Mouse (Mus musculus): ENCODE measurements at regions not wholly inside any gene's neighbourhood (a gene's known extent, or its start where the extent isn't known, plus 50 kb on each side); places are given as distances from the start of the nearest gene placed in this dataset.
A peak's percentile ranks its signal among the peaks of the same experiment; 100 is the strongest.

GRCm38 (mm10) chr4:47870010-47870637, 174.8 kb upstream of the Nr4a3 start:
- no peak for DNase-seq (ENCODE audit: low read depth, low spot score)

- no peak for DNase-seq (ENCODE audit: low read depth, low spot score)
Measured at GRCm38 (mm10) chr4:47870638-47871019, 174.3 kb upstream of the Nr4a3 start.

- peak; percentile 68 for DNase-seq (ENCODE audit: low read depth, low spot score)
Measured at GRCm38 (mm10) chr4:47881560-47881959, 163.4 kb upstream of the Nr4a3 start.

DNA sequence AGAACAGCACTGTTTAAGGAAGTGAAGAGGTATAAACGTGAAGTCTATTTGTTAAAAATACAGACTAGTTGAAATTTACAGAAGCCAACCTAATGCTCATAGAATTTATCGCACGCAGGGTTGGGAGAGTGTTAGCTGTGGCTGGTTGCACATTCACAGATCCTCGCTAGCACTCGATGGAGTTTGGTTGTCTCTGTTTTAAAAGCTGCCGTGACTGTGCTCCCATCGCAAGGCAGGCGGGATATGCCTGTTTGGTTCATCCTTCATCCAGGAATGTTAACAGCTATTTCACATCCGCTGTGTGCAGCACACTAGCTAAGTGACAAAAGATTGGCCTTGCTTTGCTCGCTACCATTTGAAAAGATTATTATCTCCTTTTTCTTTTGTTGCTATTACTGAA, 162.9 kb upstream of the Nr4a3 start:
- no peak for DNase-seq (ENCODE audit: low read depth, low spot score)

- no peak for DNase-seq (ENCODE audit: low read depth, low spot score)
Measured at GRCm38 (mm10) chr4:47899579-47899978, 145.4 kb upstream of the Nr4a3 start.

- DNase-seq (ENCODE audit: low read depth, low spot score), result no peak
Measured at GRCm38 (mm10) chr4:47902749-47903148, 142.2 kb upstream of the Nr4a3 start.

DNA sequence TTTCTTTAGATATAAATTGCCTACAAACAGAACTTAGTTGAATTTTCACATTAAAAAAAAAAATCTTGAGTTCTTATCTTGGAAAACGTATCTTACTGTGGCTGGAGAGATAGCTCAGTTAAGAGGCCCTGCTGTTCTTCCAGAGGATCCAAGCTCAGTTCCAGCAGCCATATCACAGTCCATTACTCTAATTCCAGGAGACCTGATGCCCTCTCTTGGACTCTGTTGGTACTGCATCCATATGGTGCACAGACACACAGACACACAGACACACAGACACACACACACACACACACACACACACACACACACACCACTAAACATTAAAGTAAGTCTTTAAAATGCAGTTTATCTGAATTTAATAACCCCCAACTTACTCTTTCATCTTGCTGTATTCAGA, 132.7 kb upstream of the Nr4a3 start:
- DNase-seq (ENCODE audit: low read depth, low spot score), result no peak

DNA sequence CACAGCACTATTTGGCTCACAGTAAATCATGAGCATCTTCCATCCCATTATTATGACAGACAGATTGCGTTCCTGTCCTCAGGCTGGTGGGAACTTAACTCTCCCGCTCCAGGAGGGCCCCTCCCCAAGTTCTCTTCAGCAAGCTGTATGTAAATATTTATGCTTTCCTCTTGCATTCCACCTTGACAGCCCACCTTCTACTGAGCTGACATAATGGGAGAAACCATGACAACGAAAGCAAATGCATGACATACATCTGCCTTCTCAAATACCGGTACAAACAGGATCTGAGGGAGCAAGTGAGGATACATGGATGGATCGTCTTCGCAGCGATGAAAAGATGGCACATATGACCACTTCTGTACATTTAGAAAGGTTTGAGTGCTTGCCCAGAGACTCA, 125.4 kb upstream of the Nr4a3 start:
- no peak for DNase-seq (ENCODE audit: low read depth, low spot score)

DNA sequence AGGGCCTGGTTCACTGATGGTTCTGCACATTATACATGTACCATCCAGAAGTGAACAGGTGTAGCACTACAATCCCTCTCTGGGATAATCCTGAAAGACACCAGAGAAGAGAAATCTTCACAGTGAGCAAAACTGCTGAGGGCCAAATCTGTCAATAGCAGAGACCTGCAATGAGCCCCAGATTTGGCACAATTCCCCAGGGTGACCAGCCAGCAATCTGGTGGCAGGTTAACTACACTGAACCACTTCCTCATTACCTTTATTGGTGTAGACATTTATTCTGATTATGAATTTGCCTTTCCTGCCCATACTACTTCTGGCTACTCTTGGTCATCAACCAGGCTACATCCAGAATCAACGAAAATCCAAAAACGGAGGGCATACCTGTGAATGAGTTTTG, 113.5 kb upstream of the Nr4a3 start:
- DNase-seq (ENCODE audit: low read depth, low spot score), result no peak

DNA sequence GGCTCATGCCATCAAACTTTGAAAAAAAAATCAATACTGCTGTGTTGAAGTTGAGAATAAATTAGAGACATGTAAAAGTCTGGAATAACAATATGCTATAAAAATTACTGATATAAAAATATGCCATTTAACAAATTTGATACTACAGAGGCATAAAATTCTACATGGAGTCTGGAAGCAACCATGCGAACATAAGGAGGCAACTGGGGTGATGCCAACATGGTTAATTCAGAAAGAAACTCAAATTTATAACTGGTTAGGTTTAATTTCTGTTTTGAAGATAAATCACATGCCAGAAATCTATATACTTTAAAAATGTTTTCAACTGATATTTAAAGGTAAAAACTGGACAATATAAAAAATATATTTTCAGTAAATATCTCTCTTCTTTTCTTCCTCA, 111.4 kb upstream of the Nr4a3 start:
- DNase-seq (ENCODE audit: low read depth, low spot score), result no peak

DNA sequence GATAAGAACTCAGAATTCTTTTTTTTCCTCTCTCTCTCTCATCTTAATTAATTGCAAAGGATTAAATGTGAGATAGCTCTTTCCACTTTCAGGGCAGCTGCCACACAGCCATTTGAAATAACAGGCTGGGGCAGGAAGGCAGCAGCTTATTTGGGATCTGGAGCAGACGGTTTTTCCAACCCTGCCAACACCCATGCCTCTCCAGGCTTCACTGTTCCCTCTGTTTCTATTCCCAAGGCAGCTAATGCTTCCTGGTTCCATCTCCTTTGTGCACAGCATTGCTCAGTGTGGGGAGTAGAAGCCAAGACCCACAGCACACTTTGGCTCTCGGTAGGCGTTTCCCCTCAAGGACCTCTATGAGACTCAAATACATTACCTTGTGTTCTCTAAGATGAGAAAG, 109.4 kb upstream of the Nr4a3 start:
- DNase-seq (ENCODE audit: low read depth, low spot score), result no peak

- no peak for DNase-seq (ENCODE audit: low read depth, low spot score)
Measured at GRCm38 (mm10) chr4:47936470-47937125, 108.4 kb upstream of the Nr4a3 start.

DNA sequence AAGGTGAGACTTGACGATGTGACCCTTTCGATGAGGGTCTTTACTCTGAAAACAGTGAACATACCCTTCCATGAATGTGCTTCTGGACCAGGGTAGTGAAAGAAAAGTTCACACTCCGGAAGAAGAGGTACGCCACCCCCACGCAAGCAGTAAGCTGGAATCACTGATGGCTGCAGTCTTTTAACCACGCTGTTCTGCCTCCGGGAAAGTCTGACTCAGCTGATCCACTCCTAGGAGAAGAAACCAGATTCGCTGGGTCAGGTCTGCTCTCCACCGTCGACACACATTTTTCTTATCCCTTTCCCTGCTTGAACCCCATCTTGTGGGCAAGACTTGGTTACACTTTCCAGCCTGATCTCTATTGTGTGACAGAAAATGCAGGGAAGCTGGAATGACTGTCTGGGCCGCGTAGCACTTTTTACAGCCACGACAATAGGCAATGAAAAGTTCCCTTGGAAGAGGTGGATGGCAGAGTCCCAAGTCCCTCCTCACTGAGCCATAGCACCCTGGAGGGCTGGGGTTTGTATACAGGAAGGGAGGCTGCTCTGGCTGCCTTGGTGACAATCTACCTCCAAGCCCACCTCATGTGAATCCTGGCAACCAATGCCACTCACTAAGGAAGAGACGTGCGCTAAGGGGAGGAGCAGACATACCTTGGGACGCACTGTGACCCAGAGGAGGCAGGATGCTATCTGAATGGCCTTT, 96.9 kb upstream of the Nr4a3 start:
- DNase-seq (ENCODE audit: low read depth, low spot score), result peak; percentile 47

GRCm38 (mm10) chr4:47948789-47949188, 96.2 kb upstream of the Nr4a3 start:
- DNase-seq (ENCODE audit: low read depth, low spot score), result no peak

DNA sequence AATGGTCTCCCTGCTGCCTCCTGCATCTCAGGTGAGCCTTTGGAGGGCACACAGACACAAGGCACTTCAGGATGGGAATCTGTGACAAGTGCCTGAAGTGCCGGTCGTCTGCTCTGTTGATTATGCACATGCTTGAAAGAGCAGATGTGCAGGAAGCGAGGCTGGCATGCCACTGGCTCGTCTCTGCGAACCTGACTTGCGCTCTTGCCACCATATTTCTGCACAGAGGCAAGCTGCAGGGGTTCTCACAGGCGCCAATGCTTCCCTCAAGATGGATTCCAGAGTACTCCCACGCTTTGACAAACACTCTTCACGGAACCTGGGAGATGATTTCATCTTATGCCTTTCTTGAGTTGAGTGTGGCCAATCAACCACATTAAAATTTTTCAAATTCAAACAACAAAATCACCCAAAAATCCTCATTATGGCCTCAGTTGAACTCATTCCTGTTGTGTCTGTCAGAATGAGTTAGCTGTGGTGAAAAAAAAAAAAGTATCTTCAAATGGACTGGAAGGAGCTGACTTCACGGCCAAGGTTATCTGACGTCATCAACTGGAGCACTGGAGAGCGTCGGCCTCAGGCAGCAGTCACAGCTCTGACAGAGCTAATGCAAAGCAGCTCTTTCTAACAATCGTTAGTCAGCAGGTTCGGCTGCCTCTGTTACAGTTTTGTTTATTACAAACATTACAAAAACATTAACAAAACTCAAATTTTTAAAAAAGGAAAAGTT, 90.2 kb upstream of the Nr4a3 start:
- DNase-seq (ENCODE audit: low read depth, low spot score), result no peak

DNA sequence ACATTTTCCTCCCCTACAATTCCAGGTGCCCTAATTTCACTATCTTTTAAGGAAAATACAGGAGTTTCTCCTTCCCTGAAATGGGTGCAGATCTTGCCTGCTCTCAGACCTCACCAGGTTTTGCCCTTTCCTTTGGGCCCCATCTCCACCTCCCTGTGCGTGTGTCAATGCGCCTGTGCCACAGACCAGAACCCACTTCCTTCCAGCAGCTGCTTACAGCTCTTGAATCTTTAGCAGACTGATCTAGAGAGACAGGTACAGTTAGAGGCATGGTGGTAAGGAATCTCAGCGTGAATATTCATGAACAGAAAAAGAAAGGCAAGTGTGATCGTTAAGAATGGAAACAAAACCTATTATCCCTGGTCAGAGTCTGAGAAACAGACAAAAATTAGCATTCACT, 80.3 kb upstream of the Nr4a3 start:
- no peak for DNase-seq (ENCODE audit: low read depth, low spot score)

GRCm38 (mm10) chr4:47971861-47972260, 73.1 kb upstream of the Nr4a3 start:
- no peak for DNase-seq (ENCODE audit: low read depth, low spot score)

DNA sequence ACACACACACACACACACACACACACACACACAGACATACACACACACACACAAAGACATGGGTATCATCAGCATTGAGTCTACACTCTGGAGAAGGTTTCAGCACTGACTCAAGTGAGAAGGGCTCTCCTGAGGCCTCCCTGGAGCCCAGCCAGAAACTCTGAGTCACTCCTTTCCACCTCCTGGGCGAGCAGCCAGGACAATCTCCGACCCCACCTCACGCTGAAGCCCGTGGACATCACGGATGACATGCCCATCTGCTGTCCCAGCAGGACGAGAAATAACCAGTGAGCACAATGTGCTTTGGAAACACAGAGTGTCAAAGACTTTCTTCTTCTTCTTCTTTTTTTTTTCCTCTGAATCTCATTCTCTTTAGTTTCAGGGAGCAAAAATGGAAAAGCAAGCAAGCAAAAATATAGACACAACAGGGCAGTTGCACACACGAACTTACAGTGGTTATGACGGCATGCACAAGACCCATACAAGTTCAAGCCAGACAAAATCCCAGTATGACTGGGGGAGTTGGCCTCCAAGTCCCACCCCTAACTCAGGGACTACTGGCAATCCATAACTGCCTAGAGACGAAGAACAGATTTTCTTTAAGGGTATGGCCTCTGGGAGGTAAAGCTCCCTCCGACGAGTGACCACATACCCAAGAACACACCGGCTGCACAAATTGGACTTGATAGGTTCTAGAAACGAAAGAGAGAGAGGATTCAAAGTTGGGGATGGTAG, 65.2 kb upstream of the Nr4a3 start:
- no peak for DNase-seq (ENCODE audit: low read depth, low spot score)
